Mouse (Mus musculus) E14TG2a.4 (cell line): ENCODE data around the gene Gipc2.

Source experiments
- H3K27me3 ChIP-seq: 2 replicates; pipeline ENCODE4 v1.6.1; 2014; ENCODE audit warnings: low read length, control low read depth; ENCODE audit not compliant: insufficient read depth
- H3K36me3 ChIP-seq: 2 replicates; pipeline ENCODE4 v1.6.1; 2014; ENCODE audit warnings: low read length, control low read depth; ENCODE audit not compliant: insufficient read depth
- H3K4me1 ChIP-seq: replicated peaks from 2 replicates; pipeline ENCODE4 v1.6.1; 2014; ENCODE audit warnings: low read depth, low read length, control low read depth
- H3K4me3 ChIP-seq: replicated peaks from 2 replicates; pipeline ENCODE4 v1.5.1; 2014; ENCODE audit warnings: mild to moderate bottlenecking, low read length
- H3K9me3 ChIP-seq: 2 replicates; pipeline ENCODE4 v1.6.1; 2014; ENCODE audit warnings: low read length, control low read depth
- CTCF ChIP-seq: conservative IDR thresholded peaks from 2 replicates; pipeline ENCODE4 v1.5.1; 2014; ENCODE audit warnings: low read length
- NANOG ChIP-seq: IDR thresholded peaks from 2 replicates; pipeline ENCODE4 v1.6.1; 2014; ENCODE audit warnings: borderline replicate concordance, low read length, mixed read lengths
- POU5F1 ChIP-seq: IDR thresholded peaks from 2 replicates; pipeline ENCODE4 v1.6.1; 2014; ENCODE audit warnings: low read length, borderline replicate concordance

Gipc2 gene

GRCm38 (mm10) chr3:152113496-152113895 lies 52.5 kb downstream of the Gipc2 start:
- TF ChIP-seq NANOG (no peak), CTCF (no peak), POU5F1 (no peak)
- Histone ChIP-seq H3K4me3 (no peak overlapping the region), H3K36me3 (no peaks in the 10 kb centered on the region), H3K4me1 (peaks cover 8% of the 10 kb centered on the region), H3K9me3 (no peaks in the 10 kb centered on the region), H3K27me3 (peaks cover 25% of the 10 kb centered on the region)

GRCm38 (mm10) chr3:152112664-152113063 lies 53.4 kb downstream of the Gipc2 start:
- H3K36me3 ChIP-seq, result no peaks in the 10 kb centered on the region
- no peak overlapping the region for H3K4me3 ChIP-seq
- H3K4me1 ChIP-seq, result peaks cover 9% of the 10 kb centered on the region
- no peaks in the 10 kb centered on the region for H3K9me3 ChIP-seq
- TF ChIP-seq NANOG (no peak), POU5F1 (no peak), CTCF (no peak)
- peaks cover 32% of the 10 kb centered on the region for H3K27me3 ChIP-seq

DNA sequence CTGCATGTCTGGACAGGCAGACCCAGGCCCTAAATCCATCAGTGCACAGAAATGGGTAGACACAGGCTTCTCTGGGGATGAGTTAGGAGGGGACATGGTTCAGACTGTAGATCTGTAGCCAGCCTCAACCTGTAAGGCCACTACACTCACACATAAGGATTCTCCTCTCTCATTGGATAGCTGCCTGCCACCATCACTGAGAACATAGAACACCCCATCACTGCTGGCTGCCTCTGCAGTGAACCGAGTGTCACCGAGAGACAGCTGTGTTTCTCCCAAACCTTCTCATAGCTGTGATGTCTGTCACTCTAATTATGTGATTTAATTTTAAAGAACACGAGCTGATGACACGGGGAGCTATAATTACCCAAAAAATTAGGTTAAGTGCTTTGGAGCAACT lies 54.5 kb downstream of the Gipc2 start:
- Histone ChIP-seq H3K4me3 (no peak overlapping the region), H3K9me3 (no peaks in the 10 kb centered on the region), H3K4me1 (peaks cover 19% of the 10 kb centered on the region), H3K27me3 (peaks cover 41% of the 10 kb centered on the region), H3K36me3 (no peaks in the 10 kb centered on the region)
- TF ChIP-seq CTCF, result no peak
- TF ChIP-seq POU5F1, result no peak
- TF ChIP-seq NANOG, result no peak

- H3K36me3 ChIP-seq, result no peaks in the 10 kb centered on the region
- peaks cover 23% of the 10 kb centered on the region for H3K4me1 ChIP-seq
- peaks cover 45% of the 10 kb centered on the region for H3K27me3 ChIP-seq
- TF ChIP-seq POU5F1 (no peak), CTCF (peak; percentile 42)
- H3K4me3 ChIP-seq, result no peak overlapping the region
- H3K9me3 ChIP-seq, result no peaks in the 10 kb centered on the region
Observed at GRCm38 (mm10) chr3:152111081-152111480, 54.9 kb downstream of the Gipc2 start.

DNA sequence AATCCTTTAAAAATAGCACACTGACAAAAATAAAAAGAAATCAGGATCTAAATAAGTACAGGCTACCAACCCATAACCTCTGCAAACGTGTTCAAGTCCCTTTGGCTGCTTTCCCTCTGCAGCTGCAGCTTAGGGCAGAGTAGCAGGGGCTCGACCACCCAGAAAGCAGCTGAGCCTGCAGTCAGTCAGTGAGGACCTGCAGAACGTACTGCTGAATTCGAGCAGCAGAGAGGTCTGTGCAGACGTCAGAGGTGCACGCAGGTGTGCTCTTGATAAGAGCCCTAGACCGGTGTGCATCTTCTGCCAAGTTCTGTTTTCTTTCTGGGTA lies 56.8 kb downstream of the Gipc2 start:
- Histone ChIP-seq H3K36me3 (no peaks in the 10 kb centered on the region), H3K4me3 (no peak overlapping the region), H3K9me3 (0 out of 2 replicates have a peak, but pooled peaks cover 3% of the 10 kb centered on the region), H3K4me1 (peaks cover 28% of the 10 kb centered on the region), H3K27me3 (peaks cover 44% of the 10 kb centered on the region)
- TF ChIP-seq NANOG, result no peak
- TF ChIP-seq CTCF, result no peak
- no peak for TF ChIP-seq POU5F1

- no peak for TF ChIP-seq NANOG
- TF ChIP-seq POU5F1, result no peak
- TF ChIP-seq CTCF, result no peak
- Histone ChIP-seq H3K36me3 (no peaks in the 10 kb centered on the region), H3K27me3 (peaks cover 41% of the 10 kb centered on the region), H3K4me3 (no peak overlapping the region), H3K9me3 (0 out of 2 replicates have a peak, but pooled peaks cover 3% of the 10 kb centered on the region), H3K4me1 (peaks cover 28% of the 10 kb centered on the region)
Observed at GRCm38 (mm10) chr3:152108560-152109259, 57.3 kb downstream of the Gipc2 start.

- TF ChIP-seq NANOG (no peak), CTCF (no peak), POU5F1 (no peak)
- H3K4me1 ChIP-seq, result peaks cover 28% of the 10 kb centered on the region
- H3K36me3 ChIP-seq, result no peaks in the 10 kb centered on the region
- H3K27me3 ChIP-seq, result peaks cover 41% of the 10 kb centered on the region
- H3K9me3 ChIP-seq, result 0 out of 2 replicates have a peak, but pooled peaks cover 3% of the 10 kb centered on the region
- no peak overlapping the region for H3K4me3 ChIP-seq
Observed at GRCm38 (mm10) chr3:152108003-152108395, 58.0 kb downstream of the Gipc2 start.

- no peak for TF ChIP-seq NANOG
- H3K4me1 ChIP-seq, result peaks cover 28% of the 10 kb centered on the region
- H3K36me3 ChIP-seq, result no peaks in the 10 kb centered on the region
- H3K4me3 ChIP-seq, result peak overlapping the region; percentile 75
- 0 out of 2 replicates have a peak, but pooled peaks cover 3% of the 10 kb centered on the region for H3K9me3 ChIP-seq
- peaks cover 41% of the 10 kb centered on the region for H3K27me3 ChIP-seq
Observed at GRCm38 (mm10) chr3:152107149-152108002, 58.7 kb downstream of the Gipc2 start.
